Mouse (Mus musculus): ENCODE measurements around the gene Gdf9. TPM values are rescaled to one million over a fixed set of nuclear protein-coding genes. Genes with fewer than 3 reads are reported as not detected.

Gdf9 gene
- total RNA-seq, 2 experiments from 2014 or later = 0.70 to 1.1 TPM

DNA sequence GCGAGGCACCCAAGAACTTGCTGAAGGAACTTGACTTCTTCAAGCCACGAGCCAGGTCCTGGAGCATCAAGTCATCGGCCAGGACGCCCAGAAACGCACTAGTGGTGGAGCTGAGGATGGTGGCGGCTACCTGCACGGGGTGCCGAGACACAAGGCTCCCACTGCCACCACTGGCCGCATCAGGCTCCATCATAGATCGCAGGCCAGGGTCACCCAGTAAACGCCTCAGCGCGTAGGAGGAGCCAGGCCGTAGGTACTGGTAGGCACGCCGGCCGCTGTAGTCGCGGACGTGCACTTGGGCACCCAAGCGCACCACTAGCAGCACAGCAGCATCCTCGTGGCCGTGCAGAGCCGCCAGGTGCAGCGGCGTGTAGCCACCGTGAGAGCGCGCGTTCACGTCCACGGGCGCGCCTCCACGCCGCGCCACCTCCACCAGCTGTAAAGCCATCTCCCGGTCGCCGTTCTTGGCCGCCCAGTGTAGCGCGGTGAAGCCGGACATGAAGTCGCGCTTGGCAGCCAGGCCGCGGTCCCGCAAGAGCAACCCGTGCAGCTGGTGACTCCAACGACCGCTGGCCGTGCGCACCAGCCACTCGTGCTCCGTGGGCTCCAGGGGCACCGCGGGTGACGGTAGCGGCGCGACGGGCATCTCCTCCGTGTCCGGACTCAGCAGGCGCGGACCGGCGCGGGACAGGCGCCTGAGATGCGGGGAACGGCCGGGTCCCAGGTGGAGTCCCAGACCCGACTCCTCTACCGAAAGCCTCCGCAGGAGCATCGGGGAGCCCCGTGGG is 47.8 kb downstream of the Gdf9 start:
- DNase-seq = no peak

DNA sequence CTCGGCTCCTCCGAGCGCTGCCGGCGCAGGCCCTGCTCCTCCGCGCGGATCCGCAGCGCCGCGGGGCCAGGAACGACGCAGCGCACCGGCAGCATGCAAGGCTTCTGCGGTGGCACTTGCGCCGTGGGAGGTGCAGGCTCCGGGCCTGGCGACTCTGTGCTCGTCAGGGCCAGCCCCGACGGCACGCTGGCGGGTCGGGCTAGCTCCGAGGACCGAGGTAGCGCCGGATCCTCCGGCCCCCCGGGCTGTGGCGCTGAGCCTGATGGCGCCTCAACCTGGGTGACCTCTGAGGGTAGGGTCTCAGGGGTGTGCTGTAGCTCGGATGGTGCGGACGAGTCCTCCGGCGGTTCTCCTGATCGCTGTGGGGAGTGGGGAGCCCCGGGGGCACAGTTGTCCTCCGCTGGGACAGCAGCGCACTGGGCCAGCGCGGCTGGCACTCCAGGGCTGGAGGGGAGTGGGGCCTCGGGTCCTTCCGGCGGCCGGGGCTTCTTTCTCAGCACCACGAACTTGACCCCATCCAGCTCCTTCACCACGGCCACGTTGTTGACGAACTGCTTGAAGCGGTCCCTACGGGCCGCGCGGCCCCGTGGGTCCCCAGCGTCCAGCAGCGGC is 48.5 kb downstream of the Gdf9 start:
- peak; percentile 37 for DNase-seq

DNA sequence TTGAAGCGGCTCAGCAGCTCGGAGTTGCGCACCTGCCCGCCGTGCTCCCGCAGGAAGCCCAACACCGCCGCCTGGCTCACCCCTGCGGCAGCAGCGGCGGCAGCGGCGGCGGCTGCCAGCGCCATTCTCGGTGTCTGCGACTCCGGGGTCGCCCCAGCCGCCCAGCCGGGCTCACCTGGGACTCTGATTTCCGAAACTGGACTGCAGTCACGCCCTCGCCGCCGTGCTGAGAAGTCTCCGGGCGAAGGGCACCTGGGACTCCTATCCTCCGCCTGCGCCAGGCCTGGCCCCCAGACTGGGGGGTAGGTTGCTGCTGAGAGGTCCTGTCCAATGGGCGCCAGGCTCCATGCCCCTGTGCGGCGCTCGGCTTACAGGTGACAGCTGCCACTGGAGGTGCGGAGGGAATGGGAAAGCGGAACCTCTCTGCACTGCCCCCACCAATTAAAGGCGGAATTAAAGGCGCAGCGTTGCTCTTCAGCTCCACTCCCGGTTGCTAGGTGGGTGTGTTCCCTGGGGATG is 49.0 kb downstream of the Gdf9 start, which contains the start of the genes Gm9945 and Sowaha:
TSS of gene Gm9945 (plus strand) at position 384 of the 519 bp plus-strand sequence.
TSS of gene Sowaha (minus strand) at position 492 of the 519 bp plus-strand sequence.
- peak; percentile 51 for DNase-seq

DNA sequence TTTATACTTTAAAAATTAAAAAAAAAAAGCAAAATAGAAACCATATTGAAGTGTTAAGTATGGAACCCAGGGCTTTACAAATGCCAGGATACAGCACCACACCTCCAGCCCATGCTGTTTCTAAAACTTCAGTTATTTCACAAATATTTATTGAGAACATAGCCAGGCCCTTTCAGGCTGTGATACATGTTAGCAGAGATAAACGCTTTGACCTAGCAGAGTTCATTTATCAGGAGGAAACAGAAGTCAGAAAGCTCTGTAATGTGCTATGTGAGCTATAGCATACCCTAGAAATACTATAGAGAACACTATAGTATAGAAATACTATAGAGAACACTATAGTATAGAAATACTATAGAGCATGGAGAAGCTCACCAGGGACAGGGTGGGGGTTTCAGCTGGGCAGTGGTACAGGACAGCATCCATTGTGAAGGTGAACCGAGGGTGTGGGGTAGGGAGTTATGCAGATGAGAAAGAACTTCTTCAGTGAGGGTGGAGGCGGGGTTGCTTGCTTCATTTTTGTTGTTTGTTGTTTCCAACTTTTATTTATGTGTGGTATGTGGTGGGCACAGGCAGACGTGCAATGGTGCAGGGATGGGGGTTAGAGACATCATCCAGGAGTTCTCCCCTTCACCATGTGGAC is 50.4 kb downstream of the Gdf9 start:
- no peak for DNase-seq

DNA sequence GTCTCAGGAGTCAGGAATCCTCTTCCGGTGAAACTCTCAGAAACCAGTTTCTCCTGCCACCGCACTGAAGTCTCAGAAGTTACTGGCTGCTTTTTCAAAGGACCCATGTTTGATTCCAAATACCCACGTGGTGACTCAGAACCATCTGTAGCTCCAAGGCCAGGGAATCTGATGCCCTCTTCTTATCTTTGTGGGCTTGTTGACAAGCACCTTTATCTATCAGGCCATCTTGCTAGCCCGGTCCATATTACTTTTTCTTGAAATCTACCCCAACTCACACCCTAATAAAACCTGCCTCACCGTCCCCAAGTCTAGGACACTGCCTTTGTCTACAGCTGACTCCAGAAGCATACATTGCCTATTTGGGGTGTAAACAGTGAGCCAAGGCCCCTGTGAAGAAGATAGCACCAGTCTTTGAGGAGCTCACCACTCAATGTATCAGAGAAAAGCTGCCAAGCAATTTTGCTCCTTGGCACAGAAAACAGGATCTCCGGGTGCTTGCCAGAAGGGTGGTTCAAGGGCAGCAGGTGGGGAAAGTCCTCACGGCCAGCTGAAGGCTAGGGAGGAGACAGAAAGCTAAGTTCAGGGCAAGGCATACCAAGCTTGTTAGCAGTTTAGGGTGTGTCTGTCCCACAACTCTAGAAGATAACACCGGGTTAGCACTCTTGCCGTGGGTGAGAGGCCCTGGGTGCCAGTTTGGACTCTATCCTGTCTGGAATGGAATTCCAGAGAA is 52.5 kb downstream of the Gdf9 start:
- peak; percentile 52 for DNase-seq

DNA sequence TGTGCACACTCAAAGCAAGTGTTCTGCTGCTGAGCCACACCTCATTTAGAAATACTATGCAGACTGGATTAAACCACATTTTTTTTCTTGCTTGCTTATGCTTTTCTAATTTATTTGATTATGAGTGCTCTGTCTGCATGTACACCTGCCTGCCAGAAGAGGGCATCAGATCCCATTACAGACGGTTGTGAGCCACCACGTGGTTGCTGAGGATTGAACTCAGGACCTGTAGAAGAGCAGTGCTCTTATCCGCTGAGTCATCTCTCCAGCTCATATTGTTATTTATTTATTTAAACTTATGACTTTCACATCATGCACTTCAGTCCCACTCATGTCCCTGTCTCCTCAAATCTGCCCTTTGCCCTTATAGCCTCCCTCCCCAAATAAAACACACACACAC is 54.9 kb downstream of the Gdf9 start:
- no peak for DNase-seq

DNA sequence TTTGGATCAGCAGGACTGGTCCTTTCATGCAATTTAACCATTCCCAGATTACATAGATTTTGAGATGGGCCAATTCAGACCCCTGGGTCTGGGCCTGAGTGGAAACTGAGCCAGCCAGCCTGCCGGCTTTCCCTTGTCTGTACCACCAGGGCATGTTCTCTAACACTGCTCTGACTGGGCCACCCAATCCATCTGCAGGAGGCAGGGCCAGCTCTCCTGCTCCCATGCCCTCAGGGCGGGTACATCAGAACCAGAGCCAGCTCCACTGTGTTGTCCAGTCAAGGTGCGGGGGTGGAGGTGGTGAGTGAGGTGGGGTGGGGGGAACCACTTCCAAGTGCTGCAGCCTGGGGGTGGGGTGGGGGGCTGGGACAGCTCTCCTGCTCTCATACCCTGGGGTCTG is 55.5 kb downstream of the Gdf9 start:
- DNase-seq = no peak

DNA sequence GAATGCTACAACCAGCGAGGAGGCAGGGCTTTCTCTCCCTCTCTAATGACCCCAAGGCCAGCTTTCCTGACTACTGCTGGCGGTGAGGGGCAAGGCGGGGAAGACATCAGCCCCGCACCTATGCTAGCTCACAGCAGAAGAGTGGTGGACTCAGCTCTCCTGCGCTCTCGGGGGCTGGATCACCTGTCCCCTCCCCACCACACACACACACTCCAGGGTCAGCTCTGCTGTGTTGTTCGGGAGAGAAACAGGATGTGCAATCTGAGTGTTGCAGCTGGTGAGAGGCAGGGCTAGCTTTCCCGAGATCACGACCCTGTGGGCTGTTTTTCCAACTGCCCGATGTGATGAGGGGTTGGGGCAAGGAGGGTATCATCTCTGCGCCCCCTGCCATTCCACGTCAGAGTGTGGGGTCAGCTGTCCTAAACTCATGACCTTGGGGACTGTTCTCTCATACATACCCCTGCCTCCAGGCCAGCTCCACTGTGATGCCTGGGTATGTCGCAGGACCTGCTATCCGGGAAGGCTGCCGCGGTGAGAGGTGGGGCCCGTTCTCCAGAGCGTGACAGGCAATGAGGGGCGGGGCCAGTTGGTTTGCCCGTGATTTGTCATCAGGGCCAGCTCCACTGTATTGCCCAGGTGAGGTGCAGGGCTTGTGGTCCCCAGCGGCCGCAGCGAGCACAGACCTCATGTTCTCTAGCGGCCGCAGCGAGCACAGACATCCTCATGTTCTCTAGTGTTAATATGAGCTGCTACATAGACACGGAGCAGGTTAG is 56.2 kb downstream of the Gdf9 start:
- peak; percentile 43 for DNase-seq

Small RNAs within 50 kb of the gene (microRNA-seq; reads per million reads assigned to microRNA genes)
- gene Mir6920 = not detected

Other genes starting within 250 kb of the Gdf9 start
- 100 to 1,000 TPM; 146 to 151 TPM for gene Hspa4, start 130.6 kb upstream of the Gdf9 start, total RNA-seq (2021)
- gene Zcchc10, start 106.3 kb upstream of the Gdf9 start, total RNA-seq (2021) = 10 to 100 TPM; 11.2 to 11.4 TPM
- 100 to 1,000 TPM; 142 to 154 TPM for gene Aff4, start 80.2 kb upstream of the Gdf9 start, total RNA-seq (2021)
- gene Leap2, start 7.9 kb upstream of the Gdf9 start, total RNA-seq (2021) = 10 to 100 TPM in 1 of 2 experiments, 1 to 10 TPM in 1; 6.0 to 31.0 TPM
- 1,000 to 10,000 TPM; 1,893 to 1,933 TPM for gene Uqcrq, start 192 bp upstream of the Gdf9 start, total RNA-seq (2021)
- under 1 TPM; 0.12 to 0.15 TPM for gene Gm10447, start 26.1 kb downstream of the Gdf9 start, total RNA-seq (2021)
- 1 to 10 TPM; 3.2 to 5.4 TPM for gene Shroom1, start 26.2 kb downstream of the Gdf9 start, total RNA-seq (2021)
- not detected for gene Gm9837, start 39.5 kb downstream of the Gdf9 start, total RNA-seq (2021)
- gene Gm9945, start 49.1 kb downstream of the Gdf9 start, total RNA-seq (2021) = not detected
- under 1 TPM; 0.60 to 0.94 TPM for gene Sowaha, start 49.3 kb downstream of the Gdf9 start, total RNA-seq (2021)
- 10 to 100 TPM; 41.2 to 49.2 TPM for gene Sept8, start 88.2 kb downstream of the Gdf9 start, total RNA-seq (2021)
- gene Kif3a, start 136.4 kb downstream of the Gdf9 start, total RNA-seq (2021) = 10 to 100 TPM; 24.2 to 26.5 TPM
- not detected for gene Il4, start 187.6 kb downstream of the Gdf9 start, total RNA-seq (2021)
- not detected for gene Il13, start 203.7 kb downstream of the Gdf9 start, total RNA-seq (2021)